Mouse (Mus musculus) intestine, embryonic 16.5 days (tissue): ENCODE measurements at regions not wholly inside any gene's neighbourhood (a gene's known extent, or its start where the extent isn't known, plus 50 kb on each side); places are given as distances from the start of the nearest gene placed in this dataset.

Experiments used
- ATAC-seq: fragments of 200-750 bp; cut with Nextera tagmentation; 2 replicates; pipeline ENCODE4 v1.8.0; 2017; ENCODE audit warnings: moderate TSS enrichment, moderate library complexity
- H3K27ac ChIP-seq: fragments of 300-500 bp; sonication (generic); 2 replicates; pipeline ENCODE4 v1.5.1; 2014; ENCODE audit warnings: mild to moderate bottlenecking, low read length
- H3K27me3 ChIP-seq: fragments of 300-500 bp; sonication (generic); replicated peaks from 2 replicates; pipeline ENCODE4 v1.6.1; 2014; ENCODE audit warnings: low read length, control low read depth, mixed read lengths; ENCODE audit not compliant: control insufficient read depth, insufficient read depth
- H3K36me3 ChIP-seq: fragments of 300-500 bp; sonication (generic); 2 replicates; pipeline ENCODE4 v1.6.1; 2014; ENCODE audit warnings: low read length, control low read depth; ENCODE audit not compliant: control insufficient read depth, insufficient read depth
- H3K4me1 ChIP-seq: fragments of 300-500 bp; sonication (generic); 2 replicates; pipeline ENCODE4 v1.6.1; 2014; ENCODE audit warnings: low read length, control low read depth, mixed read lengths; ENCODE audit not compliant: control insufficient read depth, insufficient read depth
- H3K4me2 ChIP-seq: fragments of 300-500 bp; sonication (generic); 2 replicates; pipeline ENCODE4 v1.6.1; 2014; ENCODE audit warnings: low read depth, low read length, control low read depth
- H3K4me3 ChIP-seq: fragments of 300-500 bp; sonication (generic); 2 replicates; pipeline ENCODE4 v1.5.1; 2014; ENCODE audit warnings: mild to moderate bottlenecking, low read length
- H3K9ac ChIP-seq: fragments of 300-500 bp; sonication (generic); 2 replicates; pipeline ENCODE4 v1.6.1; 2014; ENCODE audit warnings: low read depth, low read length
- H3K9me3 ChIP-seq: fragments of 300-500 bp; sonication (generic); 2 replicates; pipeline ENCODE4 v1.6.1; 2016; ENCODE audit warnings: low read length, control low read depth; ENCODE audit not compliant: control insufficient read depth
- WGBS: fragments of 180-500 bp; shearing (Covaris S2); extraction: QIAGEN DNeasy Blood & Tissue Kit; methylation state at CpG from one replicate; pipeline ENCODE4 v1.1.7; 2014; 5-methylcytosine and 5-hydroxymethylcytosine counted together

DNA sequence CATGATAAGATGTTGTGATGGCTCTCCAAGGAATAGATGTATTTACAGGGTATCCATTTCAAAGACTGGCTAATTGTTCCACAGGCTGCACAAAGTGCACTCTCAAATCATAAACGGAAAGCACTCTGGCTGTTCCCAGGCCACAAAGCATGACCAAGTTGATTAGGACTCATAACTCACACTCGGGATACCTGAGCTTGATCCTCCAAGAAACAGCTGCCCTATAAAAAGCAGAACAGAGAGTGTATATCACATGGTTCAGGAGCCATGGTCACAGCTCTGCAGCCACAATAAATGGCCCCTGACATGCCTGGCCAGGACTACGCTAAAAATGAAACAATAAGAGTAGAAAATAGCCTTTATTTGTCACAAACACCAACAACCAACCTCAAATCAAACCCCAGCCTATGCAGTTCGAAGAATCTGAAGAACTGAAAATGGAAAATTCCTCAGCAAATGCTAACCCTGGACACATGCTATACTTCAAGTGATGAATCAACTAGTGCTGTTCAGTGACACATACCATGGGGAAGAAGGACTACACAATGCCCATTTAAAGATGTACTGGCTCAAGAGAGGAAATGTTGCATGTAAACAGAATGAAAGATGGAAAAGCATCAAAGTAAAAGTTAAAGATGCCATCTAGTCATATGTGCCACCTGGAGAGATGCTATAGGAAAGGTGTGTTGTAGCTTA lies 473.5 kb downstream of the Gsdmc2 start:
- no peak for ATAC-seq
- H3K9me3 ChIP-seq = no peaks in the 10 kb centered on the region
- no peak overlapping the region for H3K4me3 ChIP-seq
- H3K27me3 ChIP-seq = no peaks in the 10 kb centered on the region
- no peaks in the 10 kb centered on the region for H3K4me1 ChIP-seq
- WGBS = 82% methylated on average over 4 of the region's 4 CpGs
- H3K27ac ChIP-seq = no peak overlapping the region
- no peaks in the 10 kb centered on the region for H3K36me3 ChIP-seq
- H3K9ac ChIP-seq = no peak overlapping the region
- H3K4me2 ChIP-seq = no peak overlapping the region

DNA sequence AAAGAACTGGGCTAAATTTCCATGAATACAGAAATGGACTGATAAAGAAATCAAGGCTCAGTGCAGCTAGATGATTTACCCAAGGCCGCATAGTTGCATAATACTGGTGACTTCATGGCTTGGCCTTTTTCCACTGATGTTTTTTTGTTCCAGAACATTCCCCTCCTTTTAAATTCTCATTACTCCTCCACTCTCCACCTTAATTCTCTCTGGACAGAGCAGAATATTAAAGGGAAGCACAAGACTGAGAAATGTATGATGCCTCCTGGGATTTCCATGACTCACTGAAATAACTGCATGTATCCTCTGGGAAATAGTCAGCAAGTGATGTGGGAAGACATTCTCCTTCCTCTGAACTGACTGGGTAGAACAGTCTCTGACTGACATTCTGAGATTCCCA lies 480.5 kb downstream of the Gsdmc2 start:
- WGBS = 77% methylated on average over 1 of the region's 1 CpGs
- ATAC-seq = no peak

DNA sequence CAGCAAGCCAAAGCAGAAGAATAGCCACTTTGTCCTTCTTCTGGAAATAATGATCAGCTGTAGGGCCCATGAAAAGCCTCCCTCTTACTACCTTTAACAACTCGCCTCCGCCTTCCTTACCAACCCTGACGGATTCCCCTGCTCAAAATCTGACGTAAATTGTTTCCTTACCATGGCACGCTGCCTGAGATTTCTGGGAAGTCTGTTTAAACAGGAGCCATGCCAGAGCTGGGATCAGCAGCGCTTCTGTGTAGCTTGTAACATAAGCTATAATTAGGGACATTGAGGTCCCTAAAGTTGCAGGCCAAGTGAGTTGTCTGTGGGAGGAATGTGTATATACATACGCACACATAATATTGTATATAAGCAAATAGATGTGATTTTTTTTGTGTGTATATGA lies 484.6 kb downstream of the Gsdmc2 start:
- 64% methylated on average over 7 of the region's 7 CpGs for whole genome bisulfite sequencing
- Histone ChIP-seq H3K9me3 (no peaks in the 10 kb centered on the region), H3K4me1 (no peaks in the 10 kb centered on the region), H3K4me3 (no peak overlapping the region), H3K27ac (no peak overlapping the region), H3K9ac (no peak overlapping the region), H3K36me3 (no peaks in the 10 kb centered on the region), H3K27me3 (no peaks in the 10 kb centered on the region), H3K4me2 (no peak overlapping the region)
- no peak for ATAC-seq

More for the DNA sequence above, 480.5 kb downstream of the Gsdmc2 start:
- no peaks in the 10 kb centered on the region for H3K4me1 ChIP-seq
- no peaks in the 10 kb centered on the region for H3K36me3 ChIP-seq
- no peak overlapping the region for H3K4me3 ChIP-seq
- H3K27me3 ChIP-seq = no peaks in the 10 kb centered on the region
- H3K4me2 ChIP-seq = no peak overlapping the region
- no peak overlapping the region for H3K9ac ChIP-seq
- no peaks in the 10 kb centered on the region for H3K9me3 ChIP-seq
- H3K27ac ChIP-seq = no peak overlapping the region

DNA sequence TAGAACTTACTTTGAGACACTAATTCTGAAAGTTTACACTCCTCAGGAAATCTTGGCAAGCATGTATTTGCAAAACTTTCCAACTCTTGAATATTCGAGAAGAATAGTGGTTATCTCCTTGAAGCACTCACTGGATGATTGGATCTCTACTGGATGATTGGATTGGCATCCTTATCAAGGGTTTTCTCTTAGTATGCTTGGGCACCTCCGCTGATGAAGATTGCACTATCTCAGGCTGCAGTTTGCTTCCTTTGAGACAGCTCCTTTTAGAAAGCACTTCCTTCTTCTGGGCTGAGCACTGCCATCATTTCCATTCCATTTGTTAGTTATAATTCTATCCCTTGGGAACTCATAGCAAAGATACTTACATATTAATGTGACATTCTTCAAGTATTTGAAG lies 503.2 kb downstream of the Gsdmc2 start:
- WGBS = 77% methylated on average over 2 of the region's 2 CpGs
- no peak overlapping the region for H3K4me3 ChIP-seq
- H3K4me1 ChIP-seq = no peaks in the 10 kb centered on the region
- H3K4me2 ChIP-seq = no peak overlapping the region
- no peak overlapping the region for H3K27ac ChIP-seq
- no peaks in the 10 kb centered on the region for H3K36me3 ChIP-seq
- no peaks in the 10 kb centered on the region for H3K9me3 ChIP-seq
- ATAC-seq = no peak
- H3K9ac ChIP-seq = no peak overlapping the region
- H3K27me3 ChIP-seq = no peaks in the 10 kb centered on the region

DNA sequence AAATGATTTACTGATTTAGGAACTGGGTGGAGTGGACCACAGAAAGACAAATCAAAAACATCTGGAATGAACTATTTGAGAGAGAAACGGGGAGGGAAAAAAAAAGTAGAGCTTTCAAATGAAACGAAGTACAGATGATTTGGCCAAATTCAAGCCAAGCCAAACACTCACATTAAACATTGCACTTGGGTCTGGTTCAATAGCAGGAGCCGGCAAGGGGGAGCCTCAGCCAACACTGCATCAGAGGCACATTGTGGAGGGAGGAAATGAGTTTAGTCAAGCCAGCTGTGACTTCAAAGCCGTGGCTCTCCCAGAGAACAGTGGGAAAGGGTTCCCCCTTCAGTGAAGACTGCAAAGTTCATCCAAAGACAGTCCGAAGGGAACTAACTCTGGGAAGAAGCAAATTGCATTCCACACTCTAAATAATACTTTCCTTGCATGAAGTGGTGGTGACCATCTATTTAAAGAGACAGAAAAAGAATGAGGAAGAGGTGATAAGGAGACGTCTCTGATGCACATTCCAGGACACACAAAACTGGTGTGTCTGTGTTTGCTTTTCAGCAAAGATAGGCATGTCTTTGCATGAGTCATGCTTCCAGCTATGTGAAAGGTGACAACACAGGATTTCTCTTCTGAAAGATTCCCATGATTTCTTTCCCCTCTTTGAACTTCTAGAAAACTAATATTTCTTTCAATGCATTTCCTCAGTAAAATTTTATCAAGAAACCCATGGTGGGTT lies 504.5 kb downstream of the Gsdmc2 start:
- no peaks in the 10 kb centered on the region for H3K4me1 ChIP-seq
- no peak overlapping the region for H3K4me2 ChIP-seq
- no peaks in the 10 kb centered on the region for H3K9me3 ChIP-seq
- ATAC-seq = peak; percentile 84
- no peaks in the 10 kb centered on the region for H3K27me3 ChIP-seq
- no peak overlapping the region for H3K9ac ChIP-seq
- no peak overlapping the region for H3K27ac ChIP-seq
- H3K4me3 ChIP-seq = no peak overlapping the region
- WGBS = 16% methylated on average over 6 of the region's 6 CpGs
- H3K36me3 ChIP-seq = no peaks in the 10 kb centered on the region

DNA sequence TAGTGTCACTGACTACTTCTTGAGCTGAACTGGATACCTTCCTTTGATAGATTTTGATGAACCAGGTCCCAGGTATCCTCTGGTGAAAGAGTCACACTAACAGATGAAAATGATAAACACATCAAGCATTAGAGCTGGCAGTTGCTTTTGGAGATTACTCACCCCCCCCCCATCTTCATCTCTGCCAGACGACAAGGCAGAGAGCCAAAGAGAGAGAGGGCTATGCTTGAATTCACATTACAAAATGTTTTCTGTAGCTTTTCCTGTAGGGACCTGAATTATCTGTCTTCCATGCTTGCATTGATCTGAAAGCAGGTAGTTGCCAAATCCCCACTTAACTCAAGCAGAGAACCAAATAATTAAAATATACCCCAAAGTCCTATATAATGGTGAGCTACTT lies 525.3 kb downstream of the Gsdmc2 start:
- WGBS = 55% methylated on average over 1 of the region's 1 CpGs
- no peaks in the 10 kb centered on the region for H3K36me3 ChIP-seq
- no peaks in the 10 kb centered on the region for H3K9me3 ChIP-seq
- H3K27ac ChIP-seq = no peak overlapping the region
- no peaks in the 10 kb centered on the region for H3K27me3 ChIP-seq
- H3K9ac ChIP-seq = no peak overlapping the region
- no peak overlapping the region for H3K4me3 ChIP-seq
- H3K4me2 ChIP-seq = no peak overlapping the region
- ATAC-seq = no peak
- H3K4me1 ChIP-seq = no peaks in the 10 kb centered on the region

DNA sequence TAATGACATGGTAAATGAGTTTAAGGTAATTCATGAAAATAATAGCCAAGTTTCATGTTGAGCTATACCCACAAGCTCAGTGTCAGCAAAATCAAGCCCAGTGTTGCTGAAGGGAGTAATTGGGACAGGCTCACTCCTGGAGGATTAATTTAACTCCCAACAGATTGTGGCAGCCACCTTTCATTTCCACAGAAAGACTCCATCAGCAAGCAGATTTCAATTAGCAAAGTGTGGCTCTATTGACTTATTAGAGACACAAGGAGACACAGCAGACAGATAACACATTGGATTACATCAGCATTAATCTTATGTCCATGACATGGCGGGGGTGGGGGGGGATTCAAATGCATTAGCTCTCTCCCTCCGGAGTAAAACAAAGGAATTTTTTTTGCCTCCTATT lies 534.6 kb downstream of the Gsdmc2 start:
- no peaks in the 10 kb centered on the region for H3K4me1 ChIP-seq
- H3K27me3 ChIP-seq = no peaks in the 10 kb centered on the region
- H3K36me3 ChIP-seq = no peaks in the 10 kb centered on the region
- WGBS = 88% methylated on average over 2 of the region's 2 CpGs
- H3K9me3 ChIP-seq = no peaks in the 10 kb centered on the region
- ATAC-seq = no peak
- H3K4me2 ChIP-seq = no peak overlapping the region
- H3K4me3 ChIP-seq = no peak overlapping the region
- no peak overlapping the region for H3K27ac ChIP-seq
- no peak overlapping the region for H3K9ac ChIP-seq

DNA sequence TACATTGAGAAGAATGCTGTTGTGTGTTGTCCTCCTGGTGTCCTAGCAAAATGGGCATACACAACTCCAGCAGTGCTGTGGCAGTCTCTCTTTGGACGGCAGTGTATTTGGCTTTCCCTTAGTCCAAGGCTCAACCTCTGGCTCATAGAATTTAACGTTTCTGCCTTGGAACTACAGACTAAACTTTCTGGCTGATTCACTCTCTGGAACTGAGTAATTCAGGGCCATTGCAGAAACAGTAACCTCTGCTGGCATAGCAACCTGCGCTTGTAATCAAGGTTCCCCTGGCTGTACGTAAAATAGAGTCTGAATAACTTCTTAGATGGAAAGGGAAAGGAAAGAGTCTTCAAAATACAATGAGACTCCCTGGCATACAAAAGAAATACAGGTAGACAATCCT lies 545.7 kb downstream of the Gsdmc2 start:
- no peak for ATAC-seq
- Histone ChIP-seq H3K9ac (no peak overlapping the region), H3K9me3 (no peaks in the 10 kb centered on the region), H3K27ac (no peak overlapping the region), H3K4me3 (no peak overlapping the region), H3K36me3 (no peaks in the 10 kb centered on the region), H3K4me1 (no peaks in the 10 kb centered on the region), H3K4me2 (no peak overlapping the region), H3K27me3 (no peaks in the 10 kb centered on the region)
- 76% methylated on average over 4 of the region's 4 CpGs for WGBS

DNA sequence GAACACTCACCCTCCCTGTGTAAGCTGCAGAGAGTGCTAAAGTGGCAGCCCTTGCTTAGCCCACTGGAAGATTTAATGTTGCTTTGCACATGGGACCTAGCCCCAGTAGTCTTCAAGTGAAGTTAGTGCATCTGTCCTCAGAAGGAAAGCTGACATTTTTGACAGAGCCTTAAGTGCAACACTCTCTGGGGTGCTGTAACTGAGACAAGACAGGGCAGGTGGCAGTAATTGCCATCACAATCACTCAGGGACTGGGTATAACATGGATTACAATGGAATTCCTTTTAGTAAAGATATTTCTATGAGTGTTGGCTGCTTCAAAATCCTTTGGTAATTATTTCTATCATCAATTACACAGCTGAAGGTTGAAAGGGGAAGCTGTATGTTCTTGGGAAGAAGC lies 556.4 kb downstream of the Gsdmc2 start:
- Histone ChIP-seq H3K27ac (no peak overlapping the region), H3K9me3 (no peaks in the 10 kb centered on the region), H3K4me1 (no peaks in the 10 kb centered on the region), H3K4me3 (no peak overlapping the region), H3K4me2 (no peak overlapping the region), H3K27me3 (no peaks in the 10 kb centered on the region), H3K9ac (no peak overlapping the region), H3K36me3 (no peaks in the 10 kb centered on the region)
- ATAC-seq = no peak

DNA sequence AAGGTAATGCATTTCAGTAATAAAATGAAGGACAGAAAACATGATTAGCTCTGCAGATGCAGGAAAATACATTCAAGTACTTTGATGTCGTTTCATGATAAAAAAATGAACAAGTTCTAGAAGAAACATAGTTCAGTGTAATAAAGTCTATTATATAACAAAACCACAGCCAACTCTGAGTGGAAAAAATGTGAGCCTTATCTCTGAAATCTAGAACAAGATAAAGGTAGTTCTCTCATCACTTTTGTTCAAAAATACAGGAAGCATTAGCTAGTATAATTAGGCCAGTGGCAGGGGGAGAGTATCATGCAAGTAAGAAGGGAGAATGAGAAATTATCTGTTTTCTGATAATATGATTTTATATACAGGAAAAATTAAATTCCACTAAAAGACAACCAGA lies 559.0 kb downstream of the Gsdmc2 start:
- no peak for ATAC-seq
- no peak overlapping the region for H3K9ac ChIP-seq
- H3K4me3 ChIP-seq = no peak overlapping the region
- H3K36me3 ChIP-seq = no peaks in the 10 kb centered on the region
- H3K4me1 ChIP-seq = no peaks in the 10 kb centered on the region
- H3K27me3 ChIP-seq = no peaks in the 10 kb centered on the region
- H3K9me3 ChIP-seq = no peaks in the 10 kb centered on the region
- no peak overlapping the region for H3K4me2 ChIP-seq
- H3K27ac ChIP-seq = no peak overlapping the region
- WGBS = 73% methylated on average over 1 of the region's 1 CpGs
